Mouse (Mus musculus) E14TG2a.4 (cell line): ENCODE results near the gene Ppp1r11.

ENCODE experiments used
- CTCF ChIP-seq: conservative IDR thresholded peaks from 2 replicates; pipeline ENCODE4 v1.5.1; 2014; ENCODE audit warnings: low read length
- NANOG ChIP-seq: IDR thresholded peaks from 2 replicates; pipeline ENCODE4 v1.6.1; 2014; ENCODE audit warnings: borderline replicate concordance, low read length, mixed read lengths
- POU5F1 ChIP-seq: IDR thresholded peaks from 2 replicates; pipeline ENCODE4 v1.6.1; 2014; ENCODE audit warnings: low read length, borderline replicate concordance

DNA sequence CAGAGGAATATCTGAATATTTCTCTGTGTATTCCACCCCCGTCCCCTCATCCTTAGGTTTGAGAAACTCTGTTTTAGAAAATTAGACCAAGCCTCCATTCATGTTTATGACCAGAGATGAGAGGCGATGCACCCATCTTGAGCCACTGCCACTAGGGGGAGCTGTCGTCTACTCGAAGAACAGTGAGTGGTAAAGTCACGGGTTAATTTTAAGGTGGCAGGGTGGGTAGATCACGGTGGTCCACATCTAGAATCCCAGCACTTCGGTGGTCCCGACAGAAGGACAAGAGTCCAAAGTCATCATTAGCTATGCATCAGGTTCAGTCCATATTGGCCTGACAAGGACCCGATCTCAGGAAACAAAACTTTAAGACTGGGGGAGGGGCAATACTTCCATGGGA, 36.5 kb downstream of the Ppp1r11 start:
- TF ChIP-seq CTCF, result peak; percentile 77
- no peak for TF ChIP-seq NANOG
- TF ChIP-seq POU5F1, result no peak
